Mouse (Mus musculus): ENCODE data around the gene Nol4l. TPM values are rescaled to one million over a fixed set of nuclear protein-coding genes. Genes with fewer than 3 reads are reported as not detected.
"Not testable (repeated sequence)": the region's sequence is repeated elsewhere in the genome, so short reads cannot be mapped to it uniquely, and the experiment has no call there.

Nol4l gene
- polyA plus RNA-seq, 1 experiment, result 10.6 TPM

- H3K9me3 ChIP-seq, result no peaks in the 10 kb centered on the region
- TF ChIP-seq GATA1 (IDR thresholded peaks at IDR 0.05; ENCODE audit: borderline replicate concordance, low read length), result no peak
- H3K36me3 ChIP-seq (replicated peaks; ENCODE audit: low read length), result peaks cover 83% of the 10 kb centered on the region
Measured at GRCm38 (mm10) chr2:153380479-153380878, 149.3 kb downstream of the Nol4l start.

GRCm38 (mm10) chr2:153375380-153375779, 154.4 kb downstream of the Nol4l start:
- Histone ChIP-seq H3K27me3 (replicated peaks) (no peaks in the 10 kb centered on the region), H3K36me3 (replicated peaks; ENCODE audit: low read length) (peaks cover 62% of the 10 kb centered on the region), H3K4me1 (peaks cover 19% of the 10 kb centered on the region), H3K9me3 (no peaks in the 10 kb centered on the region), H3K4me3 (replicated peaks) (no peak overlapping the region)
- no peak for TF ChIP-seq GATA1 (IDR thresholded peaks at IDR 0.05; ENCODE audit: borderline replicate concordance, low read length)
- TF ChIP-seq FLI1 (IDR thresholded peaks at IDR 0.05; ENCODE audit: low read length), result no peak

More at GRCm38 (mm10) chr2:153380479-153380878, 149.3 kb downstream of the Nol4l start:
- peaks cover 13% of the 10 kb centered on the region; the same call in 1 of the 2 replicates for H3K4me1 ChIP-seq
- no peaks in the 10 kb centered on the region for H3K27me3 ChIP-seq (replicated peaks)
- no peak overlapping the region for H3K4me3 ChIP-seq (replicated peaks)

- Histone ChIP-seq H3K4me1 (peaks cover 9% of the 10 kb centered on the region), H3K4me3 (replicated peaks) (no peak overlapping the region), H3K27me3 (replicated peaks) (no peaks in the 10 kb centered on the region), H3K36me3 (replicated peaks; ENCODE audit: low read length) (peaks cover 68% of the 10 kb centered on the region), H3K9me3 (peaks cover 4% of the 10 kb centered on the region; the same call in 1 of the 2 replicates)
- no peak for TF ChIP-seq FLI1 (IDR thresholded peaks at IDR 0.05; ENCODE audit: low read length)
- TF ChIP-seq GATA1 (IDR thresholded peaks at IDR 0.05; ENCODE audit: borderline replicate concordance, low read length), result no peak
Measured at GRCm38 (mm10) chr2:153370871-153371270, 158.9 kb downstream of the Nol4l start.

GRCm38 (mm10) chr2:153364531-153364930, 165.2 kb downstream of the Nol4l start:
- peaks cover 19% of the 10 kb centered on the region for H3K4me1 ChIP-seq
- not testable (repeated sequence) for H3K9me3 ChIP-seq; H3K27me3 ChIP-seq (replicated peaks); H3K4me3 ChIP-seq (replicated peaks)
- H3K36me3 ChIP-seq (replicated peaks; ENCODE audit: low read length), result peaks cover 81% of the 10 kb centered on the region

- Histone ChIP-seq H3K4me3 (replicated peaks) (no peak overlapping the region), H3K27me3 (replicated peaks) (no peaks in the 10 kb centered on the region), H3K36me3 (replicated peaks; ENCODE audit: low read length) (peaks cover 80% of the 10 kb centered on the region), H3K4me1 (peaks cover 26% of the 10 kb centered on the region), H3K9me3 (no peaks in the 10 kb centered on the region)
- TF ChIP-seq GATA1 (IDR thresholded peaks at IDR 0.05; ENCODE audit: borderline replicate concordance, low read length) (no peak), FLI1 (IDR thresholded peaks at IDR 0.05; ENCODE audit: low read length) (no peak)
Measured at GRCm38 (mm10) chr2:153361101-153361710, 168.6 kb downstream of the Nol4l start.

Other genes starting within 250 kb of the Nol4l start
- gene Kif3b, start 238.6 kb downstream of the Nol4l start, polyA plus RNA-seq (2012; ENCODE audit: insufficient read depth, low replicate concordance), result 0.89 TPM in 1 of 2 replicates, not detected in the other
- 1.3 and 2.1 TPM in 2 replicates for gene Asxl1, start 184.1 kb downstream of the Nol4l start, polyA plus RNA-seq (2012; ENCODE audit: insufficient read depth, low replicate concordance)
- gene 4930404H24Rik, start 37.2 kb downstream of the Nol4l start, polyA plus RNA-seq (2012; ENCODE audit: insufficient read depth, low replicate concordance), result 0.54 TPM in 1 of 2 replicates, not detected in the other
- 17.9 and 24.1 TPM in 2 replicates for gene Commd7, start 102.8 kb upstream of the Nol4l start, polyA plus RNA-seq (2012; ENCODE audit: insufficient read depth, low replicate concordance)
- 20.5 and 26.4 TPM in 2 replicates for gene Dnmt3b, start 119.5 kb upstream of the Nol4l start, polyA plus RNA-seq (2012; ENCODE audit: insufficient read depth, low replicate concordance)
- gene Dnmt3c, start 166.7 kb upstream of the Nol4l start, polyA plus RNA-seq (2012; ENCODE audit: insufficient read depth, low replicate concordance), result 0.18 TPM in 1 of 2 replicates, not detected in the other
- 4.1 TPM in 1 of 2 replicates, not detected in the other for gene Mapre1, start 211.3 kb upstream of the Nol4l start, polyA plus RNA-seq (2012; ENCODE audit: insufficient read depth, low replicate concordance)
- gene Efcab8, start 250.0 kb upstream of the Nol4l start, polyA plus RNA-seq (2012; ENCODE audit: insufficient read depth, low replicate concordance), result 1.1 TPM in 1 of 2 replicates, not detected in the other

All from megakaryocyte, embryonic 14.5 days (primary cell).